Mouse (Mus musculus) C2C12 (cell line): ENCODE data around the gene Gzmg.
"Not testable (repeated sequence)": the region's sequence is repeated elsewhere in the genome, so short reads cannot be mapped to it uniquely, and the experiment has no call there.

Experiments
- CTCF ChIP-seq: IDR thresholded peaks from one replicate; pipeline ENCODE4 v1.5.1; 2011; ENCODE audit not compliant: control insufficient read depth, insufficient read depth, insufficient read length
- MAX ChIP-seq: IDR thresholded peaks from one replicate; pipeline ENCODE4 v1.6.1; 2011; ENCODE audit warnings: mild to moderate bottlenecking, control low read depth
- MYOG ChIP-seq: IDR thresholded peaks from one replicate; pipeline ENCODE4 v1.6.1; 2011; ENCODE audit not compliant: control insufficient read depth, insufficient read length; ENCODE audit errors: extremely low read depth
- USF1 ChIP-seq: IDR thresholded peaks from one replicate; pipeline ENCODE4 v1.6.1; 2011; ENCODE audit warnings: low read depth, mild to moderate bottlenecking, control low read depth, moderate library complexity

DNA sequence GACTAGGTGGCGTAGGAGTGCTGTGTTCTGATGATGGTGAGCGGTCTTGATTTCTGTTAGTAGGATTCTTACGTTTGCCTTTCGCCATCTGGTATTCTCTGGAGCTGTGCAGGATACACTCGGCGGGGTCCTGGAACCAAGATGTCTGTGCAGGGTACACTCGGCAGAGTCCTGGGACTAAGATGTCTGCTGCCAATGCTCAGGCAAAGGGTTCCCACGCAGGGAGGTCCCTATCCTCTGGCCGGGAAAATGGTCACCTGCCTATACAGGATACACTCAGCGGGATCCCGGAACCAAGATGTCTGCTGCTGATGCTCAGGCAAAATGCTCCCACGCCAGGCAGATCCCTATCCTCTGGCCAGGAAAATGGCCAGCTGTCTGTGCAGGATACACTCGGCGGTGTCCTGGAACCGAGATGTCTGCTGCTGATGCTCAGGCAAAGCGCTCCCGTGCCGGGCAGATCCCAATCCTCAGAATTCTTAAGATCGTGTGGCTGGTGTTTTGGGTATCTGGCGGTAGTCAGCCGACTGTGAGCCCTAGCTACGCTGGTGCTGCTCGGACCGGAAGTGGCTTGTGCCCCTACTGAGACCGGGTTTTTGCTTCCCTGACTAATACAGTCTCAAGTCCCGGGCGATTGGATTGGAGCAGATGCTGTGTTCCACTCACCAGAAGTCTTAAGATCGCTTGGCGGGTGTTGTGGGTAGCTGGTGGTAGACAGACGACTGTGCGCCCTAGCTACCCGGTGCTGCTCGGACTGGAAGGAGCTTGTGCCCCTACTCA is 43.7 kb downstream of the Gzmg start:
- not testable (repeated sequence) for TF ChIP-seq CTCF, MAX, MYOG, USF1
